Mouse (Mus musculus) stomach, postnatal 0 days (tissue): ENCODE measurements around the gene 4931406P16Rik. TPM values are rescaled to one million over a fixed set of nuclear protein-coding genes. Genes with fewer than 3 reads are reported as not detected.
A peak's percentile ranks its signal among the peaks of the same experiment; 100 is the strongest.

ENCODE experiments used
- ATAC-seq: fragments of 200-750 bp; cut with Nextera tagmentation; 2 replicates; pipeline ENCODE4 v1.8.0; 2017; ENCODE audit not compliant: low FRiP score, low TSS enrichment
- DNase-seq: peaks from one replicate; pipeline ENCODE4 v3.0.0-alpha.2; 2016; ENCODE audit warnings: low spot score
- H3K27ac ChIP-seq: fragments of 300-500 bp; sonication (generic); replicated peaks from 2 replicates; pipeline ENCODE4 v1.5.1; 2014; ENCODE audit warnings: mild to moderate bottlenecking, control low read depth
- H3K27me3 ChIP-seq: fragments of 300-500 bp; sonication (generic); 2 replicates; pipeline ENCODE4 v1.6.1; 2014; ENCODE audit warnings: low read length; ENCODE audit not compliant: control insufficient read depth, insufficient read depth
- H3K36me3 ChIP-seq: fragments of 300-500 bp; sonication (generic); 2 replicates; pipeline ENCODE4 v1.6.1; 2014; ENCODE audit warnings: low read length, mixed read lengths; ENCODE audit not compliant: control insufficient read depth, insufficient read depth
- H3K4me1 ChIP-seq: fragments of 300-500 bp; sonication (generic); replicated peaks from 2 replicates; pipeline ENCODE4 v1.6.1; 2014; ENCODE audit warnings: antibody characterized with exemption; ENCODE audit not compliant: control insufficient read depth, insufficient read depth
- H3K4me2 ChIP-seq: fragments of 300-500 bp; sonication (generic); replicated peaks from 2 replicates; pipeline ENCODE4 v1.6.1; 2014; ENCODE audit warnings: low read depth, mild to moderate bottlenecking, control low read depth, moderate library complexity
- H3K4me3 ChIP-seq: fragments of 300-500 bp; sonication (generic); 2 replicates; pipeline ENCODE4 v1.5.1; 2014; ENCODE audit warnings: low read depth, low read length, control low read depth
- H3K9ac ChIP-seq: fragments of 300-500 bp; sonication (generic); 2 replicates; pipeline ENCODE4 v1.6.1; 2014; ENCODE audit warnings: mild to moderate bottlenecking, low read length, control low read depth, mixed read lengths
- H3K9me3 ChIP-seq: fragments of 300-500 bp; sonication (generic); 2 replicates; pipeline ENCODE4 v1.6.1; 2016; ENCODE audit warnings: low read length; ENCODE audit not compliant: control insufficient read depth
- CTCF ChIP-seq: IDR thresholded peaks from 2 replicates; pipeline ENCODE4 v1.5.1; 2016; ENCODE audit warnings: antibody characterized with exemption, low read depth, mild to moderate bottlenecking, moderate library complexity
- EP300 ChIP-seq: optimal IDR thresholded peaks from 2 replicates; pipeline ENCODE3; 2016; ENCODE audit warnings: antibody characterized with exemption
- WGBS: fragments of 180-500 bp; shearing (Covaris S2); extraction: QIAGEN DNeasy Blood & Tissue Kit; methylation state at CpG from one replicate; pipeline ENCODE4 v1.1.7; 2014; 5-methylcytosine and 5-hydroxymethylcytosine counted together
- polyA plus RNA-seq: library from polyadenylated mRNA; unstranded; fragments of >200 nt; fragmentation: Nextera tagmentation; extraction: Ambion mirVana; gene quantifications from 2 replicates; pipeline ENCODE4 v1.2.1, GENCODE M21; 2015

The 4931406P16Rik gene
- polyA plus RNA-seq, 1 experiment from 2014 or later = 16.1 TPM

- TF ChIP-seq CTCF = no peak
- TF ChIP-seq EP300 = no peak
- no peak for DNase-seq
- 57% methylated on average over 5 of the region's 5 CpGs for WGBS
These were observed 4.8 kb downstream of the 4931406P16Rik start for GRCm38 (mm10) chr7:34308586-34308985.

GRCm38 (mm10) chr7:34305454-34305853, 7.9 kb downstream of the 4931406P16Rik start:
- Histone ChIP-seq H3K36me3 (no peaks in the 10 kb centered on the region), H3K4me2 (no peak overlapping the region), H3K4me1 (no peaks in the 10 kb centered on the region; the same call in 1 of the 2 replicates), H3K4me3 (no peak overlapping the region), H3K9me3 (no peaks in the 10 kb centered on the region), H3K9ac (no peak overlapping the region), H3K27me3 (no peaks in the 10 kb centered on the region), H3K27ac (peak overlapping the region; percentile 53; the same call in 1 of the 2 replicates)
- 35% methylated on average over 4 of the region's 4 CpGs for WGBS
- ATAC-seq = peak; percentile 56
- no peak for DNase-seq
- TF ChIP-seq CTCF (no peak), EP300 (no peak)

More at GRCm38 (mm10) chr7:34308586-34308985, 4.8 kb downstream of the 4931406P16Rik start:
- Histone ChIP-seq H3K4me1 (no peaks in the 10 kb centered on the region; the same call in 1 of the 2 replicates), H3K36me3 (no peaks in the 10 kb centered on the region), H3K4me3 (no peak overlapping the region), H3K9me3 (no peaks in the 10 kb centered on the region), H3K27me3 (no peaks in the 10 kb centered on the region), H3K4me2 (no peak overlapping the region), H3K9ac (no peak overlapping the region), H3K27ac (no peak overlapping the region)
- ATAC-seq = no peak

- no peak for ATAC-seq
- H3K9me3 ChIP-seq = no peaks in the 10 kb centered on the region
- no peak for DNase-seq
- no peaks in the 10 kb centered on the region for H3K27me3 ChIP-seq
- no peaks in the 10 kb centered on the region for H3K4me1 ChIP-seq
- WGBS = 52% methylated on average over 1 of the region's 1 CpGs
- H3K36me3 ChIP-seq = no peaks in the 10 kb centered on the region
- TF ChIP-seq CTCF = no peak
- no peak for TF ChIP-seq EP300
- no peak overlapping the region for H3K4me2 ChIP-seq
- H3K27ac ChIP-seq = peak overlapping the region; percentile 20; the same call in 1 of the 2 replicates
- no peak overlapping the region for H3K9ac ChIP-seq
- no peak overlapping the region for H3K4me3 ChIP-seq
These were observed 10.7 kb downstream of the 4931406P16Rik start for GRCm38 (mm10) chr7:34302651-34303050.

GRCm38 (mm10) chr7:34301952-34302351, 11.4 kb downstream of the 4931406P16Rik start:
- no peaks in the 10 kb centered on the region for H3K36me3 ChIP-seq
- no peaks in the 10 kb centered on the region for H3K27me3 ChIP-seq
- TF ChIP-seq CTCF (no peak), EP300 (no peak)
- 81% methylated on average over 3 of the region's 3 CpGs for WGBS
- H3K4me3 ChIP-seq = no peak overlapping the region
- no peak for DNase-seq
- H3K27ac ChIP-seq = 0 out of 2 replicates have a peak overlapping the region, but pooled peaks have one; percentile 20
- H3K9ac ChIP-seq = no peak overlapping the region
- H3K9me3 ChIP-seq = no peaks in the 10 kb centered on the region
- H3K4me2 ChIP-seq = no peak overlapping the region
- no peaks in the 10 kb centered on the region for H3K4me1 ChIP-seq
- ATAC-seq = no peak

- 87% methylated on average over 2 of the region's 2 CpGs for WGBS
- H3K4me1 ChIP-seq = no peaks in the 10 kb centered on the region
- no peak overlapping the region for H3K9ac ChIP-seq
- no peak for DNase-seq
- no peaks in the 10 kb centered on the region for H3K9me3 ChIP-seq
- H3K27me3 ChIP-seq = no peaks in the 10 kb centered on the region
- no peak for ATAC-seq
- H3K27ac ChIP-seq = no peak overlapping the region
- TF ChIP-seq EP300 (no peak), CTCF (no peak)
- H3K4me2 ChIP-seq = no peak overlapping the region
- H3K36me3 ChIP-seq = no peaks in the 10 kb centered on the region
- H3K4me3 ChIP-seq = no peak overlapping the region
These were observed 14.5 kb downstream of the 4931406P16Rik start for GRCm38 (mm10) chr7:34298818-34299217.

GRCm38 (mm10) chr7:34296124-34296523, 17.2 kb downstream of the 4931406P16Rik start:
- no peak overlapping the region for H3K9ac ChIP-seq
- ATAC-seq (no peak), DNase-seq (no peak)
- no peaks in the 10 kb centered on the region for H3K4me1 ChIP-seq
- 71% methylated on average over 3 of the region's 3 CpGs for WGBS
- H3K36me3 ChIP-seq = no peaks in the 10 kb centered on the region
- H3K27ac ChIP-seq = no peak overlapping the region
- no peak overlapping the region for H3K4me2 ChIP-seq
- H3K27me3 ChIP-seq = no peaks in the 10 kb centered on the region
- no peak overlapping the region for H3K4me3 ChIP-seq
- no peaks in the 10 kb centered on the region for H3K9me3 ChIP-seq
- TF ChIP-seq CTCF (no peak), EP300 (no peak)
